Mouse (Mus musculus) limb, embryonic 14.5 days (tissue): ENCODE measurements around the gene Pgd. TPM values are rescaled to one million over a fixed set of nuclear protein-coding genes. Genes with fewer than 3 reads are reported as not detected.
A peak's percentile ranks its signal among the peaks of the same experiment; 100 is the strongest.
"Not testable (repeated sequence)": the region's sequence is repeated elsewhere in the genome, so short reads cannot be mapped to it uniquely, and the experiment has no call there.

Source experiments
- ATAC-seq: fragments of 200-750 bp; cut with Nextera tagmentation; 2 replicates; pipeline ENCODE4 v1.8.0; 2017; ENCODE audit warnings: low read depth, moderate number of reproducible peaks, moderate TSS enrichment; ENCODE audit not compliant: low FRiP score
- DNase-seq: peaks from one replicate; pipeline ENCODE4 v3.0.0-alpha.2; 2015; ENCODE audit warnings: low spot score
- H3K27ac ChIP-seq: fragments of 300-500 bp; sonication (generic); replicated peaks from 2 replicates; pipeline ENCODE4 v1.5.1; 2014; ENCODE audit warnings: low read depth, mild to moderate bottlenecking, low read length, moderate library complexity, mixed read lengths
- H3K27me3 ChIP-seq: fragments of 300-500 bp; sonication (generic); 2 replicates; pipeline ENCODE4 v1.6.1; 2014; ENCODE audit warnings: low read length, mixed read lengths; ENCODE audit not compliant: control insufficient read depth, insufficient read depth
- H3K36me3 ChIP-seq: fragments of 300-500 bp; sonication (generic); 2 replicates; pipeline ENCODE4 v1.6.1; 2014; ENCODE audit warnings: mild to moderate bottlenecking, low read length, moderate library complexity, mixed read lengths; ENCODE audit not compliant: control insufficient read depth, insufficient read depth
- H3K4me1 ChIP-seq: fragments of 300-500 bp; sonication (generic); 2 replicates; pipeline ENCODE4 v1.6.1; 2014; ENCODE audit warnings: antibody characterized with exemption, low read length, mixed read lengths; ENCODE audit not compliant: control insufficient read depth, insufficient read depth
- H3K4me2 ChIP-seq: fragments of 300-500 bp; sonication (generic); replicated peaks from 2 replicates; pipeline ENCODE4 v1.6.1; 2014; ENCODE audit warnings: low read depth, mild to moderate bottlenecking, low read length, moderate library complexity; ENCODE audit not compliant: severe bottlenecking
- H3K4me3 ChIP-seq: fragments of 300-500 bp; sonication (generic); replicated peaks from 2 replicates; pipeline ENCODE4 v1.5.1; 2014; ENCODE audit warnings: low read length
- H3K9ac ChIP-seq: fragments of 300-500 bp; sonication (generic); 2 replicates; pipeline ENCODE4 v1.6.1; 2014; ENCODE audit warnings: mild to moderate bottlenecking, low read depth, low read length, moderate library complexity; ENCODE audit not compliant: severe bottlenecking
- H3K9me3 ChIP-seq: fragments of 300-500 bp; sonication (generic); 2 replicates; pipeline ENCODE4 v1.6.1; 2016; ENCODE audit warnings: low read length; ENCODE audit not compliant: control insufficient read depth
- POLR2A ChIP-seq: fragments of 200-500 bp; IDR thresholded peaks from 2 replicates; pipeline ENCODE4 v1.8.0; 2012; ENCODE audit warnings: inconsistent platforms, mild to moderate bottlenecking, moderate library complexity, borderline replicate concordance; ENCODE audit not compliant: insufficient read depth, insufficient read length; ENCODE audit errors: extremely low read depth
- WGBS: fragments of 180-500 bp; shearing (Covaris S2); extraction: QIAGEN DNeasy Blood & Tissue Kit; methylation state at CpG from one replicate; pipeline ENCODE4 v1.1.7; 2014; 5-methylcytosine and 5-hydroxymethylcytosine counted together
- polyA plus RNA-seq, 2 experiments: library from polyadenylated mRNA; depleted of rRNA in 1 of 2; stranded (reverse) in 1 of 2; unstranded in 1 of 2; fragments of >200 nt; fragmentation: Nextera tagmentation in 1 of 2; extraction: Ambion mirVana in 1 of 2; gene quantifications; 2 replicates each; pipeline versions ENCODE4 v1.2.1 to v1.2.3; 2012 to 2014

The Pgd gene
- polyA plus RNA-seq, 2 experiments: 41.9 to 99.0 TPM

GRCm38 (mm10) chr4:149173661-149174060, 7.1 kb upstream of the Pgd start:
- Histone ChIP-seq H3K4me1 (peaks cover 6% of the 10 kb centered on the region), H3K4me3 (no peak overlapping the region), H3K9me3 (no peaks in the 10 kb centered on the region), H3K36me3 (peaks cover 4% of the 10 kb centered on the region), H3K9ac (no peak overlapping the region), H3K27ac (no peak overlapping the region), H3K27me3 (no peaks in the 10 kb centered on the region), H3K4me2 (no peak overlapping the region)
- TF ChIP-seq POLR2A: no peak
- no peak for ATAC-seq
- WGBS: 91% methylated on average over 6 of the region's 6 CpGs
- no peak for DNase-seq

GRCm38 (mm10) chr4:149172666-149173065, 6.1 kb upstream of the Pgd start:
- Histone ChIP-seq H3K27me3 (no peaks in the 10 kb centered on the region), H3K9me3 (no peaks in the 10 kb centered on the region), H3K9ac (no peak overlapping the region), H3K4me1 (peaks cover 6% of the 10 kb centered on the region), H3K4me2 (no peak overlapping the region), H3K36me3 (no peaks in the 10 kb centered on the region; the same call in 1 of the 2 replicates), H3K4me3 (no peak overlapping the region), H3K27ac (peak overlapping the region; percentile 72)
- DNase-seq (peak; percentile 55), ATAC-seq (peak; percentile 68)
- 34% methylated on average over 2 of the region's 2 CpGs for WGBS
- TF ChIP-seq POLR2A: no peak

- H3K4me1 ChIP-seq: peaks cover 6% of the 10 kb centered on the region
- H3K27ac ChIP-seq: peak overlapping the region; percentile 72
- H3K27me3 ChIP-seq: no peaks in the 10 kb centered on the region
- no peak overlapping the region for H3K9ac ChIP-seq
- H3K9me3 ChIP-seq: no peaks in the 10 kb centered on the region
- H3K4me2 ChIP-seq: no peak overlapping the region
- ATAC-seq: no peak
- no peak overlapping the region for H3K4me3 ChIP-seq
- no peaks in the 10 kb centered on the region; the same call in 1 of the 2 replicates for H3K36me3 ChIP-seq
- 90% methylated on average over 5 of the region's 5 CpGs for WGBS
- no peak for DNase-seq
- no peak for TF ChIP-seq POLR2A
Measured at GRCm38 (mm10) chr4:149172083-149172482, 5.5 kb upstream of the Pgd start.

- ATAC-seq (no peak), DNase-seq (no peak)
- Histone ChIP-seq H3K27ac (0 out of 2 replicates have a peak overlapping the region, but pooled peaks have one; percentile 5), H3K9me3 (no peaks in the 10 kb centered on the region), H3K4me1 (peaks cover 6% of the 10 kb centered on the region), H3K4me2 (no peak overlapping the region), H3K27me3 (no peaks in the 10 kb centered on the region), H3K4me3 (no peak overlapping the region), H3K36me3 (no peaks in the 10 kb centered on the region; the same call in 1 of the 2 replicates), H3K9ac (no peak overlapping the region)
- 71% methylated on average over 5 of the region's 5 CpGs for WGBS
- no peak for TF ChIP-seq POLR2A
Measured at GRCm38 (mm10) chr4:149171581-149171981, 5.0 kb upstream of the Pgd start.

GRCm38 (mm10) chr4:149170394-149170931, 3.9 kb upstream of the Pgd start:
- no peak overlapping the region for H3K4me3 ChIP-seq
- no peaks in the 10 kb centered on the region for H3K36me3 ChIP-seq
- H3K27me3 ChIP-seq: no peaks in the 10 kb centered on the region
- no peak overlapping the region for H3K27ac ChIP-seq
- 67% methylated on average over 7 of the region's 7 CpGs for whole genome bisulfite sequencing
- no peak overlapping the region for H3K9ac ChIP-seq
- TF ChIP-seq POLR2A: no peak
- H3K4me1 ChIP-seq: peaks cover 8% of the 10 kb centered on the region
- ATAC-seq: no peak
- no peak overlapping the region for H3K4me2 ChIP-seq
- no peak for DNase-seq
- H3K9me3 ChIP-seq: no peaks in the 10 kb centered on the region

GRCm38 (mm10) chr4:149169926-149170325, 3.4 kb upstream of the Pgd start:
- WGBS: 84% methylated on average over 7 of the region's 8 CpGs
- not testable (repeated sequence) for H3K27ac ChIP-seq, H3K36me3 ChIP-seq, H3K4me2 ChIP-seq, ATAC-seq, DNase-seq, H3K9ac ChIP-seq, H3K4me3 ChIP-seq, H3K27me3 ChIP-seq, H3K9me3 ChIP-seq
- H3K4me1 ChIP-seq: peaks cover 12% of the 10 kb centered on the region
